Mouse (Mus musculus): ENCODE data around the gene Shox2. TPM values are rescaled to one million over a fixed set of nuclear protein-coding genes. Genes with fewer than 3 reads are reported as not detected.

The Shox2 gene
- total RNA-seq, 2 experiments from 2014 or later, result not detected

GRCm38 (mm10) chr3:66970261-66970660 lies 11.3 kb downstream of the Shox2 start:
- 0 out of 2 replicates have a peak, but pooled peaks have one; percentile 19 for ATAC-seq (replicated peaks; ENCODE audit: low FRiP score, poor library complexity, severe bottlenecking)

GRCm38 (mm10) chr3:66967508-66967907 lies 14.1 kb downstream of the Shox2 start:
- ATAC-seq (replicated peaks; ENCODE audit: low FRiP score, poor library complexity, severe bottlenecking), result no peak

GRCm38 (mm10) chr3:66964884-66965283 lies 16.7 kb downstream of the Shox2 start:
- ATAC-seq (replicated peaks; ENCODE audit: low FRiP score, poor library complexity, severe bottlenecking), result no peak

GRCm38 (mm10) chr3:66959972-66960371 lies 21.6 kb downstream of the Shox2 start:
- ATAC-seq (replicated peaks; ENCODE audit: low FRiP score, poor library complexity, severe bottlenecking), result no peak

- ATAC-seq (replicated peaks; ENCODE audit: low FRiP score, poor library complexity, severe bottlenecking), result no peak
Measured at GRCm38 (mm10) chr3:66955126-66955525, 26.4 kb downstream of the Shox2 start.

- no peak for ATAC-seq (replicated peaks; ENCODE audit: low FRiP score, poor library complexity, severe bottlenecking)
Measured at GRCm38 (mm10) chr3:66939675-66940074, 41.9 kb downstream of the Shox2 start.

- no peak for ATAC-seq (replicated peaks; ENCODE audit: low FRiP score, poor library complexity, severe bottlenecking)
Measured at GRCm38 (mm10) chr3:66922436-66922835, 59.1 kb downstream of the Shox2 start.

Other genes with a start within 250 kb of the Shox2 start
- 5.4 and 6.5 TPM in 2 replicates for gene Rsrc1, start 381 bp downstream of the Shox2 start, total RNA-seq (2015; ENCODE audit: low replicate concordance)
- gene Rsrc1, start 381 bp downstream of the Shox2 start, total RNA-seq (2017; ENCODE audit: low replicate concordance), result 7.6 and 10.4 TPM in 2 replicates

All from erythroid progenitor cell, adult 5-6 weeks (primary cell).